Mouse (Mus musculus) brain, embryonic 14.5 days (tissue): ENCODE measurements around the gene Lin9.

Source experiments
- CTCF ChIP-seq: fragments of 200-500 bp; IDR thresholded peaks from 2 replicates; pipeline ENCODE4 v1.5.1; 2012; ENCODE audit warnings: inconsistent platforms, mild to moderate bottlenecking, moderate library complexity, borderline replicate concordance; ENCODE audit not compliant: insufficient read depth, insufficient read length; ENCODE audit errors: extremely low read depth
- POLR2A ChIP-seq: fragments of 200-500 bp; IDR thresholded peaks from 2 replicates; pipeline ENCODE4 v1.6.1; 2012; ENCODE audit warnings: mild to moderate bottlenecking, inconsistent platforms, borderline replicate concordance; ENCODE audit not compliant: poor library complexity, insufficient read depth, insufficient read length, severe bottlenecking; ENCODE audit errors: extremely low read depth

- TF ChIP-seq CTCF, result no peak
- no peak for TF ChIP-seq POLR2A
Observed at GRCm38 (mm10) chr1:180698063-180698462, 57.1 kb downstream of the Lin9 start.
